Mouse (Mus musculus) neural tube, embryonic 14.5 days (tissue): ENCODE measurements at regions not wholly inside any gene's neighbourhood (a gene's known extent, or its start where the extent isn't known, plus 50 kb on each side); places are given as distances from the start of the nearest gene placed in this dataset.

ENCODE experiments used
- ATAC-seq: fragments of 200-750 bp; cut with Nextera tagmentation; 2 replicates; pipeline ENCODE4 v1.8.0; 2017; ENCODE audit warnings: low read depth, mild to moderate bottlenecking, moderate TSS enrichment, moderate library complexity
- H3K27ac ChIP-seq: fragments of 300-500 bp; sonication (generic); 2 replicates; pipeline ENCODE4 v1.5.1; 2014; ENCODE audit warnings: low read depth, mild to moderate bottlenecking, control low read depth, low read length, moderate library complexity, mixed read lengths
- H3K27me3 ChIP-seq: fragments of 300-500 bp; sonication (generic); 2 replicates; pipeline ENCODE4 v1.6.1; 2014; ENCODE audit warnings: low read length; ENCODE audit not compliant: control insufficient read depth, insufficient read depth
- H3K36me3 ChIP-seq: fragments of 300-500 bp; sonication (generic); 2 replicates; pipeline ENCODE4 v1.6.1; 2014; ENCODE audit warnings: low read length, mixed read lengths; ENCODE audit not compliant: control insufficient read depth, insufficient read depth
- H3K4me1 ChIP-seq: fragments of 300-500 bp; sonication (generic); 2 replicates; pipeline ENCODE4 v1.6.1; 2014; ENCODE audit warnings: low read length; ENCODE audit not compliant: control insufficient read depth, insufficient read depth
- H3K4me2 ChIP-seq: fragments of 300-500 bp; sonication (generic); 2 replicates; pipeline ENCODE4 v1.6.1; 2014; ENCODE audit warnings: mild to moderate bottlenecking, low read depth, low read length, control low read depth
- H3K4me3 ChIP-seq: fragments of 300-500 bp; sonication (generic); 2 replicates; pipeline ENCODE4 v1.5.1; 2014; ENCODE audit warnings: low read depth, low read length, control low read depth, mixed read lengths
- H3K9ac ChIP-seq: fragments of 300-500 bp; sonication (generic); replicated peaks from 2 replicates; pipeline ENCODE4 v1.6.1; 2014; ENCODE audit warnings: low read depth, mild to moderate bottlenecking, control low read depth, low read length, mixed read lengths
- H3K9me3 ChIP-seq: fragments of 300-500 bp; sonication (generic); 2 replicates; pipeline ENCODE4 v1.6.1; 2016; ENCODE audit warnings: low read length; ENCODE audit not compliant: control insufficient read depth
- WGBS: fragments of 180-500 bp; shearing (Covaris S2); extraction: QIAGEN DNeasy Blood & Tissue Kit; methylation state at CpG from one replicate; pipeline ENCODE4 v1.1.7; 2014; 5-methylcytosine and 5-hydroxymethylcytosine counted together

GRCm38 (mm10) chr1:128679005-128679980 is 87.2 kb upstream of the Cxcr4 start:
- no peaks in the 10 kb centered on the region; the same call in 1 of the 2 replicates for H3K4me1 ChIP-seq
- no peaks in the 10 kb centered on the region for H3K27me3 ChIP-seq
- H3K9me3 ChIP-seq: no peaks in the 10 kb centered on the region
- H3K36me3 ChIP-seq: no peaks in the 10 kb centered on the region
- no peak overlapping the region for H3K9ac ChIP-seq
- H3K27ac ChIP-seq: no peak overlapping the region
- WGBS: 41% methylated on average over 18 of the region's 18 CpGs
- ATAC-seq: no peak; the same call in 1 of the 2 replicates
- no peak overlapping the region for H3K4me2 ChIP-seq
- no peak overlapping the region for H3K4me3 ChIP-seq

- H3K27me3 ChIP-seq: no peaks in the 10 kb centered on the region
Measured at GRCm38 (mm10) chr1:128675538-128675937, 83.4 kb upstream of the Cxcr4 start.

GRCm38 (mm10) chr1:128672306-128672705 is 80.2 kb upstream of the Cxcr4 start:
- Histone ChIP-seq H3K36me3 (no peaks in the 10 kb centered on the region), H3K27me3 (no peaks in the 10 kb centered on the region), H3K4me3 (no peak overlapping the region), H3K9ac (no peak overlapping the region), H3K9me3 (no peaks in the 10 kb centered on the region), H3K27ac (no peak overlapping the region), H3K4me1 (0 out of 2 replicates have a peak, but pooled peaks cover 4% of the 10 kb centered on the region), H3K4me2 (no peak overlapping the region)
- 99% methylated on average over 3 of the region's 3 CpGs for WGBS
- ATAC-seq: no peak

More at GRCm38 (mm10) chr1:128675538-128675937, 83.4 kb upstream of the Cxcr4 start:
- ATAC-seq: no peak
- H3K4me3 ChIP-seq: no peak overlapping the region
- H3K36me3 ChIP-seq: no peaks in the 10 kb centered on the region
- no peak overlapping the region for H3K9ac ChIP-seq
- WGBS: 83% methylated on average over 5 of the region's 5 CpGs
- no peak overlapping the region for H3K27ac ChIP-seq
- no peak overlapping the region for H3K4me2 ChIP-seq
- H3K4me1 ChIP-seq: no peaks in the 10 kb centered on the region; the same call in 1 of the 2 replicates
- no peaks in the 10 kb centered on the region for H3K9me3 ChIP-seq

- Histone ChIP-seq H3K4me3 (no peak overlapping the region), H3K9me3 (no peaks in the 10 kb centered on the region), H3K27ac (no peak overlapping the region), H3K4me2 (no peak overlapping the region), H3K36me3 (no peaks in the 10 kb centered on the region), H3K9ac (no peak overlapping the region), H3K27me3 (no peaks in the 10 kb centered on the region), H3K4me1 (0 out of 2 replicates have a peak, but pooled peaks cover 4% of the 10 kb centered on the region)
- no peak for ATAC-seq
- 93% methylated on average over 3 of the region's 3 CpGs for WGBS
Measured at GRCm38 (mm10) chr1:128671495-128671894, 79.4 kb upstream of the Cxcr4 start.

GRCm38 (mm10) chr1:128671016-128671415 is 78.9 kb upstream of the Cxcr4 start:
- Histone ChIP-seq H3K27me3 (no peaks in the 10 kb centered on the region), H3K36me3 (no peaks in the 10 kb centered on the region), H3K9ac (no peak overlapping the region), H3K4me2 (no peak overlapping the region), H3K9me3 (no peaks in the 10 kb centered on the region), H3K4me1 (0 out of 2 replicates have a peak, but pooled peaks cover 4% of the 10 kb centered on the region), H3K27ac (no peak overlapping the region), H3K4me3 (no peak overlapping the region)
- 67% methylated on average over 5 of the region's 5 CpGs for WGBS
- ATAC-seq: no peak

- Histone ChIP-seq H3K4me2 (no peak overlapping the region), H3K27ac (no peak overlapping the region), H3K4me1 (0 out of 2 replicates have a peak, but pooled peaks cover 4% of the 10 kb centered on the region), H3K9ac (no peak overlapping the region), H3K36me3 (no peaks in the 10 kb centered on the region), H3K9me3 (no peaks in the 10 kb centered on the region), H3K4me3 (no peak overlapping the region), H3K27me3 (no peaks in the 10 kb centered on the region)
- 28% methylated on average over 2 of the region's 2 CpGs for WGBS
- ATAC-seq: no peak
Measured at GRCm38 (mm10) chr1:128669241-128669666, 77.2 kb upstream of the Cxcr4 start.

GRCm38 (mm10) chr1:128668718-128669117 is 76.6 kb upstream of the Cxcr4 start:
- 83% methylated on average over 6 of the region's 6 CpGs for WGBS
- Histone ChIP-seq H3K9me3 (no peaks in the 10 kb centered on the region), H3K36me3 (no peaks in the 10 kb centered on the region), H3K27ac (no peak overlapping the region), H3K9ac (no peak overlapping the region), H3K4me2 (no peak overlapping the region), H3K27me3 (no peaks in the 10 kb centered on the region), H3K4me1 (0 out of 2 replicates have a peak, but pooled peaks cover 4% of the 10 kb centered on the region), H3K4me3 (no peak overlapping the region)
- no peak for ATAC-seq

GRCm38 (mm10) chr1:128667121-128667762 is 75.1 kb upstream of the Cxcr4 start:
- no peak overlapping the region for H3K4me2 ChIP-seq
- no peak overlapping the region for H3K27ac ChIP-seq
- H3K27me3 ChIP-seq: no peaks in the 10 kb centered on the region
- no peak overlapping the region for H3K9ac ChIP-seq
- H3K4me3 ChIP-seq: no peak overlapping the region
- ATAC-seq: no peak
- H3K9me3 ChIP-seq: no peaks in the 10 kb centered on the region
- WGBS: 93% methylated on average over 4 of the region's 4 CpGs
- H3K36me3 ChIP-seq: no peaks in the 10 kb centered on the region
- 0 out of 2 replicates have a peak, but pooled peaks cover 4% of the 10 kb centered on the region for H3K4me1 ChIP-seq

GRCm38 (mm10) chr1:128663207-128663606 is 71.1 kb upstream of the Cxcr4 start:
- Histone ChIP-seq H3K4me2 (no peak overlapping the region), H3K4me1 (0 out of 2 replicates have a peak, but pooled peaks cover 2% of the 10 kb centered on the region), H3K4me3 (no peak overlapping the region), H3K36me3 (no peaks in the 10 kb centered on the region), H3K27ac (no peak overlapping the region), H3K27me3 (no peaks in the 10 kb centered on the region), H3K9me3 (no peaks in the 10 kb centered on the region), H3K9ac (no peak overlapping the region)
- WGBS: 94% methylated on average over 2 of the region's 2 CpGs
- no peak for ATAC-seq
